Mouse (Mus musculus): ENCODE measurements around the gene Zkscan6. TPM values are rescaled to one million over a fixed set of nuclear protein-coding genes. Genes with fewer than 3 reads are reported as not detected.

Zkscan6 gene
- polyA plus RNA-seq, 1 experiment from 2014 or later: 11.0 TPM

DNA sequence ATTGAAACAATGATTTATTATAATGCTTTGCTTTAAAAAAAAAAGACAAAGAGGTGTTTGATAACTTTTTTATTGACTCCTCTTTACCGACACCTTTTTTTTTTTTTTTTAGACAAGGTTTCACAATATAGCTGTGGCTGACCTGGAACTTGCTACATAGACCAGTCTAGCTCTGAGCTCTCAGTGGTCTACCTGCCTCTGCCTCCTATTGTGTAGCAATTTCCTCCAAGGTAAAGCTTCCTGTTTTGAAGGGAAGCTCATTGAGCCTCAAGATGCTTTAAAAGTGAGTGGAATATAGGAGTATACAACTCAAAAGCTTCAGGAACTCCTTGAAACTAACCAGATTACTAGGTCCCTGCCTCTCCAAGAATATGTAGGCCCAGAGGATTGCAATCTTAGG, 11.1 kb upstream of the Zkscan6 start:
- Histone ChIP-seq H3K27me3 (ENCODE audit: control insufficient read depth, insufficient read depth, low read length) (no peaks in the 10 kb centered on the region), H3K4me2 (replicated peaks; ENCODE audit: low read depth) (no peak overlapping the region), H3K27ac (replicated peaks) (no peak overlapping the region), H3K9ac (ENCODE audit: low read length) (no peak overlapping the region), H3K4me1 (replicated peaks; ENCODE audit: control insufficient read depth, insufficient read depth) (no peaks in the 10 kb centered on the region), H3K36me3 (ENCODE audit: control insufficient read depth, insufficient read depth, low read length) (no peaks in the 10 kb centered on the region), H3K9me3 (ENCODE audit: control insufficient read depth, low read length) (no peaks in the 10 kb centered on the region), H3K4me3 (ENCODE audit: low read depth, low read length) (no peak overlapping the region)
- no peak for DNase-seq (ENCODE audit: low spot score)
- TF ChIP-seq CTCF (IDR thresholded peaks at IDR 0.05; ENCODE audit: low read depth) (no peak), EP300 (optimal IDR thresholded peaks at IDR 0.05) (no peak)
- WGBS: 76% methylated on average over 1 of the region's 1 CpGs
- no peak for ATAC-seq (ENCODE audit: low FRiP score, low TSS enrichment)

DNA sequence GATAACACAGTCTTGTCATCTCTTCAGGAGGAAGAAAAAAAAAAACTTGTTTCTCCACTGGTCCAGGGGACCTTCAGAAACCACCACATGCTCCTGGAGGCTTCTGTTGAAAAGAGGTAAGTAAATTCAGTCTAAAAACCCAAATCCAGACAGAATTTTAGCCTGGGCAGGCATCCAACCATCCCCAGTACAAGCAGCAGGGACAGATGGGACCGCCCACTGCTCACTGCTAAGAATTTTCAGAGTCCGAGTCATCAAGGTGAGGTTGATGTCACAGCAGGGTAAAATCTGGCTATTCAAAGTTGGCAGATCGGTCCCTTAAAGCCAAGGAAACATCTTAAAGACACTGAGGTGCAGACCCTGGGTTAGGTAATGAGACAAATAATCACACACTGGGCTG, 5.1 kb upstream of the Zkscan6 start:
- DNase-seq (ENCODE audit: low spot score): no peak
- H3K4me2 ChIP-seq (replicated peaks; ENCODE audit: low read depth): no peak overlapping the region
- ATAC-seq (ENCODE audit: low FRiP score, low TSS enrichment): no peak
- no peak overlapping the region for H3K9ac ChIP-seq (ENCODE audit: low read length)
- no peaks in the 10 kb centered on the region for H3K9me3 ChIP-seq (ENCODE audit: control insufficient read depth, low read length)
- TF ChIP-seq EP300 (optimal IDR thresholded peaks at IDR 0.05) (no peak), CTCF (IDR thresholded peaks at IDR 0.05; ENCODE audit: low read depth) (no peak)
- H3K27ac ChIP-seq (replicated peaks): no peak overlapping the region
- H3K36me3 ChIP-seq (ENCODE audit: control insufficient read depth, insufficient read depth, low read length): no peaks in the 10 kb centered on the region
- H3K4me1 ChIP-seq (replicated peaks; ENCODE audit: control insufficient read depth, insufficient read depth): no peaks in the 10 kb centered on the region
- WGBS: 51% methylated on average over 3 of the region's 3 CpGs
- H3K27me3 ChIP-seq (ENCODE audit: control insufficient read depth, insufficient read depth, low read length): no peaks in the 10 kb centered on the region
- H3K4me3 ChIP-seq (ENCODE audit: low read depth, low read length): no peak overlapping the region

DNA sequence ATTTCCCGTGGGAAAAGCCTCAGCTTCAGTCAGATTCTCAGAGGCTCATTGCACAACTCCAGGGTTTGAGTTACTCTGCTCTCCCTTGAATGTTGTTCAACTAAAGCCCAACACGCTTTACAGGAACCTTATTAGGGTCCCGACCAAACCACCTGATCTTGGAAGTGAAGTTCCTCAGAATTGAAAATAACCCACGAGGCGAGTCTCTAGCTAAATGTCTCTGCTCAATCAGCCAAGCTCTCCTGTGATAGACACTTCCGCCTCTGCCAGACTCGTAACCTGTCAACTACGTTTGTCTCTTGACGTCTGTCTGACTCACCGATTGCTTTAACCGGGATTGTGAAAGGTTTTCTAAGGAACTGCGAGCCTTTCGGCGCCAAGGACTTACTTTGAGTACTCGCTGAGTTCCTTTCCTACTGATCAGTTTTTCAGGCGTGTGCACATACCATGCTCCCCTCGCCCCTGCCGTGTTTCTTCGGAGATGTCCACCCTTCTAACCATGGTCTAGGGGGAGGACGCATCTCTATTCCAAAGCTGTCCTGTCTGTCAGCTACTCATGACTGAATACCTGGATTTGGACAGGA, 562 bp upstream of the Zkscan6 start:
- H3K27me3 ChIP-seq (ENCODE audit: control insufficient read depth, insufficient read depth, low read length): no peaks in the 10 kb centered on the region
- under 1% methylated on average over 20 of the region's 20 CpGs for WGBS
- no peak for TF ChIP-seq CTCF (IDR thresholded peaks at IDR 0.05; ENCODE audit: low read depth)
- TF ChIP-seq EP300 (optimal IDR thresholded peaks at IDR 0.05): no peak
- H3K4me2 ChIP-seq (replicated peaks; ENCODE audit: low read depth): peak overlapping the region; percentile 80
- H3K4me1 ChIP-seq (replicated peaks; ENCODE audit: control insufficient read depth, insufficient read depth): no peaks in the 10 kb centered on the region
- H3K4me3 ChIP-seq (ENCODE audit: low read depth, low read length): peak overlapping the region; percentile 83
- H3K27ac ChIP-seq (replicated peaks): peak overlapping the region; percentile 92
- H3K9me3 ChIP-seq (ENCODE audit: control insufficient read depth, low read length): no peaks in the 10 kb centered on the region
- ATAC-seq (ENCODE audit: low FRiP score, low TSS enrichment): peak; percentile 76
- no peaks in the 10 kb centered on the region for H3K36me3 ChIP-seq (ENCODE audit: control insufficient read depth, insufficient read depth, low read length)
- peak overlapping the region; percentile 86 for H3K9ac ChIP-seq (ENCODE audit: low read length)
- DNase-seq (ENCODE audit: low spot score): peak; percentile 66

DNA sequence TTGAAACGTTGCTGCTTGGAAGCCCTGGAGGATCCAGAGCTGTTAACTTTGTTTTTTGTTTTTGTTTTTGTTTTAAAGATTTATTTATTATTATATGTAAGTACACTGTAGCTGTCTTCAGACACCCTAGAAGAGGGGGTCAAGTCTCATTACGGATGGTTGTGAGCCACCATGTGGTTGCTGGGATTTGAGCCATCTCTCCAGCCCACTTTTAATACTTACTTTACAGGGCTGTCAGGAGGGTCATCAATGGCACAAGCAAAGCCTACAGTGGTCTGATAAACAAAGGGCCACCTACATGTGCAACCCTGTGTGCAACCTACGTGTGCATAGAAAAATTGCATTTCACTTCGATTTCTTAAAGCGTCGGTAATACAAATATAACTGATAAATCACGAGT, 626 bp downstream of the Zkscan6 start:
- H3K9me3 ChIP-seq (ENCODE audit: control insufficient read depth, low read length): no peaks in the 10 kb centered on the region
- peak overlapping the region; percentile 92 for H3K27ac ChIP-seq (replicated peaks)
- WGBS: 36% methylated on average over 7 of the region's 7 CpGs
- peak overlapping the region; percentile 83 for H3K4me3 ChIP-seq (ENCODE audit: low read depth, low read length)
- no peaks in the 10 kb centered on the region for H3K27me3 ChIP-seq (ENCODE audit: control insufficient read depth, insufficient read depth, low read length)
- peak overlapping the region; percentile 86 for H3K9ac ChIP-seq (ENCODE audit: low read length)
- ATAC-seq (ENCODE audit: low FRiP score, low TSS enrichment) (no peak), DNase-seq (ENCODE audit: low spot score) (no peak)
- H3K36me3 ChIP-seq (ENCODE audit: control insufficient read depth, insufficient read depth, low read length): no peaks in the 10 kb centered on the region
- peak; percentile 8; the same call in 1 of the 2 replicates for TF ChIP-seq CTCF (IDR thresholded peaks at IDR 0.05; ENCODE audit: low read depth)
- TF ChIP-seq EP300 (optimal IDR thresholded peaks at IDR 0.05): no peak
- H3K4me2 ChIP-seq (replicated peaks; ENCODE audit: low read depth): peak overlapping the region; percentile 80
- H3K4me1 ChIP-seq (replicated peaks; ENCODE audit: control insufficient read depth, insufficient read depth): peaks cover 3% of the 10 kb centered on the region; the same call in 1 of the 2 replicates

- WGBS: 49% methylated on average over 5 of the region's 5 CpGs
- Histone ChIP-seq H3K9ac (ENCODE audit: low read length) (no peak overlapping the region), H3K4me1 (replicated peaks; ENCODE audit: control insufficient read depth, insufficient read depth) (peaks cover 3% of the 10 kb centered on the region; the same call in 1 of the 2 replicates), H3K36me3 (ENCODE audit: control insufficient read depth, insufficient read depth, low read length) (peaks cover 10% of the 10 kb centered on the region; the same call in 1 of the 2 replicates), H3K9me3 (ENCODE audit: control insufficient read depth, low read length) (no peaks in the 10 kb centered on the region), H3K4me2 (replicated peaks; ENCODE audit: low read depth) (no peak overlapping the region), H3K27ac (replicated peaks) (no peak overlapping the region), H3K4me3 (ENCODE audit: low read depth, low read length) (no peak overlapping the region), H3K27me3 (ENCODE audit: control insufficient read depth, insufficient read depth, low read length) (no peaks in the 10 kb centered on the region)
- ATAC-seq (ENCODE audit: low FRiP score, low TSS enrichment) (no peak), DNase-seq (ENCODE audit: low spot score) (no peak)
- TF ChIP-seq CTCF (IDR thresholded peaks at IDR 0.05; ENCODE audit: low read depth): no peak
- TF ChIP-seq EP300 (optimal IDR thresholded peaks at IDR 0.05): no peak
Measured at GRCm38 (mm10) chr11:65812088-65812487, 5.1 kb downstream of the Zkscan6 start.

- Histone ChIP-seq H3K27ac (replicated peaks) (no peak overlapping the region), H3K4me1 (replicated peaks; ENCODE audit: control insufficient read depth, insufficient read depth) (peaks cover 3% of the 10 kb centered on the region; the same call in 1 of the 2 replicates), H3K4me3 (ENCODE audit: low read depth, low read length) (no peak overlapping the region), H3K9ac (ENCODE audit: low read length) (no peak overlapping the region), H3K4me2 (replicated peaks; ENCODE audit: low read depth) (no peak overlapping the region), H3K9me3 (ENCODE audit: control insufficient read depth, low read length) (no peaks in the 10 kb centered on the region), H3K36me3 (ENCODE audit: control insufficient read depth, insufficient read depth, low read length) (peaks cover 10% of the 10 kb centered on the region; the same call in 1 of the 2 replicates), H3K27me3 (ENCODE audit: control insufficient read depth, insufficient read depth, low read length) (no peaks in the 10 kb centered on the region)
- no peak for TF ChIP-seq EP300 (optimal IDR thresholded peaks at IDR 0.05)
- TF ChIP-seq CTCF (IDR thresholded peaks at IDR 0.05; ENCODE audit: low read depth): no peak
- WGBS: 91% methylated on average over 9 of the region's 9 CpGs
- DNase-seq (ENCODE audit: low spot score) (no peak), ATAC-seq (ENCODE audit: low FRiP score, low TSS enrichment) (no peak)
Measured at GRCm38 (mm10) chr11:65814381-65814780, 7.4 kb downstream of the Zkscan6 start.
